Mouse (Mus musculus) limb, embryonic 12.5 days (tissue): ENCODE results near the gene Cemip2. TPM values are rescaled to one million over a fixed set of nuclear protein-coding genes. Genes with fewer than 3 reads are reported as not detected.

Experiments used
- ATAC-seq: fragments of 200-750 bp; cut with Nextera tagmentation; 2 replicates; pipeline ENCODE4 v1.8.0; 2017; ENCODE audit warnings: low read depth, moderate TSS enrichment; ENCODE audit not compliant: insufficient number of reproducible peaks, insufficient read depth, low FRiP score, low TSS enrichment
- H3K27ac ChIP-seq: fragments of 300-500 bp; sonication (generic); 2 replicates; pipeline ENCODE4 v1.5.1; 2016; ENCODE audit warnings: mild to moderate bottlenecking, moderate library complexity
- H3K27me3 ChIP-seq: fragments of 300-500 bp; sonication (generic); 2 replicates; pipeline ENCODE4 v1.6.1; 2016; ENCODE audit warnings: mild to moderate bottlenecking, moderate library complexity
- H3K36me3 ChIP-seq: fragments of 300-500 bp; sonication (generic); 2 replicates; pipeline ENCODE4 v1.6.1; 2016; ENCODE audit warnings: mild to moderate bottlenecking, moderate library complexity
- H3K4me1 ChIP-seq: fragments of 300-500 bp; sonication (generic); replicated peaks from 2 replicates; pipeline ENCODE4 v1.6.1; 2016
- H3K4me2 ChIP-seq: fragments of 300-500 bp; sonication (generic); 2 replicates; pipeline ENCODE4 v1.6.1; 2016; ENCODE audit warnings: mild to moderate bottlenecking, moderate library complexity
- H3K4me3 ChIP-seq: fragments of 300-500 bp; sonication (generic); replicated peaks from 2 replicates; pipeline ENCODE4 v1.5.1; 2016; ENCODE audit warnings: mild to moderate bottlenecking
- H3K9ac ChIP-seq: fragments of 300-500 bp; sonication (generic); replicated peaks from 2 replicates; pipeline ENCODE4 v1.6.1; 2016; ENCODE audit warnings: mild to moderate bottlenecking, moderate library complexity
- H3K9me3 ChIP-seq: fragments of 300-500 bp; sonication (generic); 2 replicates; pipeline ENCODE4 v1.6.1; 2016; ENCODE audit warnings: mild to moderate bottlenecking, moderate library complexity
- WGBS: fragments of 180-500 bp; shearing (Covaris S2); methylation state at CpG from one replicate; pipeline ENCODE4 v1.1.7; 2016; 5-methylcytosine and 5-hydroxymethylcytosine counted together
- polyA plus RNA-seq: library from polyadenylated mRNA; unstranded; fragments of >200 nt; fragmentation: Nextera tagmentation; extraction: Ambion mirVana; gene quantifications from 2 replicates; pipeline ENCODE4 v1.2.1, GENCODE M21; 2016

Cemip2 gene
- polyA plus RNA-seq, 1 experiment from 2014 or later, result 50.3 TPM

- peak overlapping the region; percentile 82; the same call in 1 of the 2 replicates for H3K4me3 ChIP-seq
- no peaks in the 10 kb centered on the region for H3K27me3 ChIP-seq
- H3K36me3 ChIP-seq, result no peaks in the 10 kb centered on the region
- no peaks in the 10 kb centered on the region for H3K9me3 ChIP-seq
- peaks cover 56% of the 10 kb centered on the region for H3K4me1 ChIP-seq
- WGBS, result 59% methylated on average over 8 of the region's 8 CpGs
- peak overlapping the region; percentile 71 for H3K4me2 ChIP-seq
- no peak for ATAC-seq
- no peak overlapping the region for H3K9ac ChIP-seq
- H3K27ac ChIP-seq, result 0 out of 2 replicates have a peak overlapping the region, but pooled peaks have one; percentile 56
Observed at GRCm38 (mm10) chr19:21780663-21781062, 2.5 kb downstream of the Cemip2 start.

- Histone ChIP-seq H3K4me3 (peak overlapping the region; percentile 82), H3K27ac (peak overlapping the region; percentile 82), H3K4me2 (peak overlapping the region; percentile 71), H3K36me3 (no peaks in the 10 kb centered on the region), H3K4me1 (peaks cover 56% of the 10 kb centered on the region), H3K27me3 (no peaks in the 10 kb centered on the region), H3K9me3 (no peaks in the 10 kb centered on the region), H3K9ac (no peak overlapping the region)
- ATAC-seq, result no peak
- 48% methylated on average over 7 of the region's 7 CpGs for WGBS
Observed at GRCm38 (mm10) chr19:21781066-21781786, 3.1 kb downstream of the Cemip2 start.

- Histone ChIP-seq H3K9me3 (no peaks in the 10 kb centered on the region), H3K4me1 (peaks cover 56% of the 10 kb centered on the region), H3K27me3 (no peaks in the 10 kb centered on the region), H3K4me2 (peak overlapping the region; percentile 71), H3K9ac (no peak overlapping the region), H3K36me3 (no peaks in the 10 kb centered on the region), H3K27ac (peak overlapping the region; percentile 82), H3K4me3 (peak overlapping the region; percentile 7)
- 26% methylated on average over 12 of the region's 12 CpGs for WGBS
- ATAC-seq, result no peak
Observed at GRCm38 (mm10) chr19:21781787-21782432, 3.8 kb downstream of the Cemip2 start.

- Histone ChIP-seq H3K9ac (no peak overlapping the region), H3K36me3 (no peaks in the 10 kb centered on the region), H3K4me1 (peaks cover 56% of the 10 kb centered on the region), H3K4me2 (no peak overlapping the region), H3K27ac (no peak overlapping the region), H3K4me3 (no peak overlapping the region), H3K9me3 (no peaks in the 10 kb centered on the region), H3K27me3 (no peaks in the 10 kb centered on the region)
- WGBS, result 76% methylated on average over 3 of the region's 3 CpGs
- no peak for ATAC-seq
Observed at GRCm38 (mm10) chr19:21783717-21784116, 5.6 kb downstream of the Cemip2 start.

GRCm38 (mm10) chr19:21784331-21785131 lies 6.4 kb downstream of the Cemip2 start:
- Histone ChIP-seq H3K27ac (peak overlapping the region; percentile 66), H3K4me3 (no peak overlapping the region), H3K36me3 (no peaks in the 10 kb centered on the region), H3K4me2 (peak overlapping the region; percentile 28), H3K4me1 (peaks cover 59% of the 10 kb centered on the region), H3K9me3 (no peaks in the 10 kb centered on the region), H3K9ac (no peak overlapping the region; the same call in 1 of the 2 replicates), H3K27me3 (no peaks in the 10 kb centered on the region)
- WGBS, result 24% methylated on average over 8 of the region's 8 CpGs
- ATAC-seq, result no peak

GRCm38 (mm10) chr19:21785132-21785528 lies 7.0 kb downstream of the Cemip2 start:
- Histone ChIP-seq H3K9me3 (no peaks in the 10 kb centered on the region), H3K4me1 (peaks cover 58% of the 10 kb centered on the region), H3K27ac (peak overlapping the region; percentile 66), H3K27me3 (no peaks in the 10 kb centered on the region), H3K9ac (no peak overlapping the region; the same call in 1 of the 2 replicates), H3K4me2 (peak overlapping the region; percentile 28), H3K36me3 (no peaks in the 10 kb centered on the region), H3K4me3 (no peak overlapping the region)
- 16% methylated on average over 3 of the region's 3 CpGs for WGBS
- ATAC-seq, result no peak

GRCm38 (mm10) chr19:21787004-21787480 lies 8.9 kb downstream of the Cemip2 start:
- Histone ChIP-seq H3K27me3 (no peaks in the 10 kb centered on the region), H3K4me3 (no peak overlapping the region), H3K4me1 (peaks cover 40% of the 10 kb centered on the region), H3K4me2 (no peak overlapping the region), H3K9ac (no peak overlapping the region), H3K9me3 (no peaks in the 10 kb centered on the region), H3K27ac (no peak overlapping the region), H3K36me3 (no peaks in the 10 kb centered on the region)
- WGBS, result 77% methylated on average over 6 of the region's 6 CpGs
- no peak for ATAC-seq

- ATAC-seq, result no peak
- Histone ChIP-seq H3K36me3 (peaks cover 15% of the 10 kb centered on the region), H3K4me2 (no peak overlapping the region), H3K9me3 (no peaks in the 10 kb centered on the region), H3K4me1 (peaks cover 24% of the 10 kb centered on the region), H3K9ac (no peak overlapping the region), H3K27ac (no peak overlapping the region), H3K27me3 (no peaks in the 10 kb centered on the region), H3K4me3 (no peak overlapping the region)
- WGBS, result 51% methylated on average over 8 of the region's 8 CpGs
Observed at GRCm38 (mm10) chr19:21788999-21789398, 10.9 kb downstream of the Cemip2 start.

GRCm38 (mm10) chr19:21789676-21790075 lies 11.5 kb downstream of the Cemip2 start:
- no peak for ATAC-seq
- H3K27ac ChIP-seq, result no peak overlapping the region

GRCm38 (mm10) chr19:21791386-21791785 lies 13.2 kb downstream of the Cemip2 start:
- Histone ChIP-seq H3K4me3 (no peak overlapping the region), H3K4me1 (peaks cover 10% of the 10 kb centered on the region), H3K27me3 (no peaks in the 10 kb centered on the region), H3K4me2 (no peak overlapping the region), H3K27ac (no peak overlapping the region), H3K36me3 (peaks cover 36% of the 10 kb centered on the region), H3K9ac (no peak overlapping the region), H3K9me3 (no peaks in the 10 kb centered on the region)
- WGBS, result 83% methylated on average over 3 of the region's 3 CpGs
- ATAC-seq, result no peak

More at GRCm38 (mm10) chr19:21789676-21790075, 11.5 kb downstream of the Cemip2 start:
- Histone ChIP-seq H3K36me3 (peaks cover 22% of the 10 kb centered on the region), H3K4me2 (no peak overlapping the region), H3K9ac (no peak overlapping the region), H3K27me3 (no peaks in the 10 kb centered on the region), H3K4me3 (no peak overlapping the region), H3K4me1 (peaks cover 17% of the 10 kb centered on the region), H3K9me3 (no peaks in the 10 kb centered on the region)
- WGBS, result 63% methylated on average over 6 of the region's 6 CpGs

GRCm38 (mm10) chr19:21791826-21792225 lies 13.7 kb downstream of the Cemip2 start:
- no peak overlapping the region for H3K9ac ChIP-seq
- no peaks in the 10 kb centered on the region for H3K27me3 ChIP-seq
- no peaks in the 10 kb centered on the region for H3K9me3 ChIP-seq
- peaks cover 39% of the 10 kb centered on the region for H3K36me3 ChIP-seq
- no peak overlapping the region for H3K4me3 ChIP-seq
- H3K4me1 ChIP-seq, result peaks cover 10% of the 10 kb centered on the region
- 87% methylated on average over 4 of the region's 4 CpGs for WGBS
- H3K4me2 ChIP-seq, result no peak overlapping the region
- no peak for ATAC-seq
- H3K27ac ChIP-seq, result no peak overlapping the region
